Mouse (Mus musculus): ENCODE results near the gene Pklr. TPM values are rescaled to one million over a fixed set of nuclear protein-coding genes. Genes with fewer than 3 reads are reported as not detected.

Pklr gene
- polyA plus RNA-seq, 1 experiment from 2014 or later = not detected

DNA sequence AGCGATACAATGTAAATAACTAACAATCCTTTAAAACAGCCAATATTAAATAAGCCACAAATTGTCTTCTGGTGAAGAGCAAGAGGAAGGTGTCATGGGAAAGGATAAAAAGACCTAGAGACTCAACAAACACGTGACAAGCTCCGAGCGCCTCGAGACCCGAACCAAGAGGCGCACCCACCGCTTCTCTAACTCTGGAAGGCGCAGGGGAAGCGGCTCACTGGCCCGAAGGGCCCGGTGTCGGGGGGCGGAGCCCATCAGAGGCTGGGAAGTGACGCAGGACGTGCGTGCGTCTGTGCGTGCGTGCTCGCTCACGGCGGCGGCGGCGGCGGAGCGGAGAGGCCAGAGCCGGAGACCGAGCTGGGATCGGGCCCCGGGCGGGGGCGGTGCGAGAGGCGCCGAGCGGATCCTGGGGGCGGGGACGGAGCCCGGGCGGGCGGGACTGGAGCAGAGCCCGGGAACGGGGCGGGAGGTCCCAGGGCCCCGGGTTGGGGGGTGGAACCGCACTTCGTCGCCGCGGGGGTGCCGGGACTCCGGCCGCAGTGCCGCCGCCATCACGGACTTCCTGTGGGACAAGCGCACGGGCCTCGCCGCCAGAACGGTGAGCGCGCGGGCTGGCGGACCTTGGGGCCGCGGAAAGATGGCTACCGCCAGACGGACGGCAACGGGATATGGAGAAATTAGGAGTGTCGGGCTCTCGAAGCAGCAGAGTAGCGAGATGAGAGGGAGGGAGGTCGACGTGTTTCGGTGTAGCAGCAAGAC lies 28.7 kb downstream of the Pklr start, which contains the start of gene Clk2:
Clk2 (plus strand) TSS at position 290 of the 762 bp plus-strand sequence.
- peak within 1 kb of the TSS; percentile 83 for H3K4me2 ChIP-seq (ENCODE audit: low read length)
- H3K4me1 ChIP-seq (ENCODE audit: control insufficient read depth in 2 of 2, insufficient read depth in 2 of 2, low read length in 2 of 2) = peaks cover 4 to 19% of the 10 kb centered on the region in 2 experiments
- no peaks in the 10 kb centered on the region for H3K27me3 ChIP-seq (ENCODE audit: control insufficient read depth, insufficient read depth, low read length)
- ATAC-seq (ENCODE audit: insufficient number of reproducible peaks, insufficient read depth, low FRiP score, low read depth) = peak; percentile 96
- H3K9ac ChIP-seq (ENCODE audit: low read length) = peak within 1 kb of the TSS; percentile 88
- under 1% methylated on average over 79 of the region's 79 CpGs for WGBS
- H3K9me3 ChIP-seq (ENCODE audit: control insufficient read depth, low read length) = no peaks in the 10 kb centered on the region
- H3K27ac ChIP-seq (replicated peaks in 1 of 2; ENCODE audit: control insufficient read depth in 1 of 2, insufficient read depth in 1 of 2, low read depth in 2 of 2, low read length in 2 of 2) = peak within 1 kb of the TSS; percentile 77 to 92
- peak within 1 kb of the TSS; percentile 61 to 63 for H3K4me3 ChIP-seq (ENCODE audit: control insufficient read depth in 1 of 2, insufficient read depth in 1 of 2, low read depth in 1 of 2, low read length in 2 of 2)
- H3K36me3 ChIP-seq (ENCODE audit: control insufficient read depth, insufficient read depth, low read length) = peaks cover 33% of the 10 kb centered on the region

DNA sequence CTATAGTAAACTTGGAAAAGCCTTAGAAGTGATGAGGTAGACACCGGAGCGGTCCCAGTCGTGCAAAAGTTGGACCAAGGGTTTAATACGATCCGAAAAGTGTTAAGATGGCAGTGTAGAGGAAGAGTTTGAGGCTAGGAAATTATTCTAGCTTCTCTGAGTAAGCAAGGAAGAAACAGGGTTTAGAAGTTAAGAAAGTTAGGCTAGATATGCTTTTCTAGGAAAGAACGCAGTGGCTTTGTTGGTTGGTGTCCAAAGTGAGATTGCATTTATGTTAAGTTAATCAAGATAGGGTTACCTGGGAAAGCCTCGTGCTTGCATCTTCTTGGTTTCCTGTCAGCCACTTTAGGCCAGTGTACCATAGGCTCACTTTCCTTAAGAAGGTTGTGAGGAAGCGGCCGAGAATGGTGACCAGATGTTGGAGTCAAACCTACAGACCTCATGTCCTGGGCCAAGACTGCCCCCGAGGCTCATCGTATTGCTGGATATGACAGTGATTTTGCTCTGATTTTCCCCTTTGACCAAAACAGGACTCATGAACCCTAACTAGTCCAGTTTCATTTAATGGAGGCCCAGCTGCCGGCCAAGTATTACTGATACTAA lies 29.4 kb downstream of the Pklr start:
- peak overlapping the region; percentile 77 to 92 for H3K27ac ChIP-seq (replicated peaks in 1 of 2; ENCODE audit: control insufficient read depth in 1 of 2, insufficient read depth in 1 of 2, low read depth in 2 of 2, low read length in 2 of 2)
- H3K27me3 ChIP-seq (ENCODE audit: control insufficient read depth, insufficient read depth, low read length) = no peaks in the 10 kb centered on the region
- H3K36me3 ChIP-seq (ENCODE audit: control insufficient read depth, insufficient read depth, low read length) = peaks cover 39% of the 10 kb centered on the region
- H3K4me1 ChIP-seq (ENCODE audit: control insufficient read depth in 2 of 2, insufficient read depth in 2 of 2, low read length in 2 of 2) = peaks cover 4 to 16% of the 10 kb centered on the region in 2 experiments
- no peaks in the 10 kb centered on the region for H3K9me3 ChIP-seq (ENCODE audit: control insufficient read depth, low read length)
- H3K4me3 ChIP-seq (ENCODE audit: control insufficient read depth in 1 of 2, insufficient read depth in 1 of 2, low read depth in 1 of 2, low read length in 2 of 2) = peak overlapping the region; percentile 61 to 63
- no peak for ATAC-seq (ENCODE audit: insufficient number of reproducible peaks, insufficient read depth, low FRiP score, low read depth)
- peak overlapping the region; percentile 83 for H3K4me2 ChIP-seq (ENCODE audit: low read length)
- WGBS = 24% methylated on average over 12 of the region's 12 CpGs
- H3K9ac ChIP-seq (ENCODE audit: low read length) = peak overlapping the region; percentile 88

DNA sequence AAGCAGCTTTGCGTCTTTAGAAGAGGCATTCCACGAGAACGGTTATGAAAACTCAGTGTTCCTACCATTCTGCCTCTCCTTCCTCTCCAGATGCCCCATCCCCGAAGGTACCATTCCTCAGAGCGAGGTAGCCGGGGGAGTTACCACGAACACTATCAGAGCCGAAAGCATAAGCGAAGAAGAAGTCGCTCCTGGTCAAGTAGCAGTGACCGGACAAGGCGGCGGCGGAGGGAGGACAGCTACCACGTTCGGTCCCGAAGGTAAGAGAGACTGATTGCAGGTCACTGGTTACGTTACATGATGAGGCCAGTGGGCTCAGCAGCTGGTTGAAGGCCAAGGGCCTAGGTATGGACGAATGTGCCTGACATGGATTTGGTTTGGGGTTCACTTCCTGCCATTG lies 31.0 kb downstream of the Pklr start:
- 94% methylated on average over 19 of the region's 19 CpGs for WGBS
- H3K9me3 ChIP-seq (ENCODE audit: control insufficient read depth, low read length) = no peaks in the 10 kb centered on the region
- H3K36me3 ChIP-seq (ENCODE audit: control insufficient read depth, insufficient read depth, low read length) = peaks cover 55% of the 10 kb centered on the region
- H3K4me1 ChIP-seq (ENCODE audit: control insufficient read depth in 2 of 2, insufficient read depth in 2 of 2, low read length in 2 of 2) = peaks cover 4 to 16% of the 10 kb centered on the region in 2 experiments
- no peaks in the 10 kb centered on the region for H3K27me3 ChIP-seq (ENCODE audit: control insufficient read depth, insufficient read depth, low read length)
- no peak for ATAC-seq (ENCODE audit: insufficient number of reproducible peaks, insufficient read depth, low FRiP score, low read depth)
- H3K4me2 ChIP-seq (ENCODE audit: low read length) = no peak overlapping the region
- H3K27ac ChIP-seq (replicated peaks in 1 of 2; ENCODE audit: control insufficient read depth in 1 of 2, insufficient read depth in 1 of 2, low read depth in 2 of 2, low read length in 2 of 2) = no peak overlapping the region
- H3K4me3 ChIP-seq (ENCODE audit: control insufficient read depth in 1 of 2, insufficient read depth in 1 of 2, low read depth in 1 of 2, low read length in 2 of 2) = no peak overlapping the region
- H3K9ac ChIP-seq (ENCODE audit: low read length) = no peak overlapping the region

GRCm38 (mm10) chr3:89174844-89175243 lies 38.9 kb downstream of the Pklr start:
- H3K4me3 ChIP-seq (ENCODE audit: control insufficient read depth in 1 of 2, insufficient read depth in 1 of 2, low read depth in 1 of 2, low read length in 2 of 2) = no peak overlapping the region
- H3K4me1 ChIP-seq (ENCODE audit: control insufficient read depth in 2 of 2, insufficient read depth in 2 of 2, low read length in 2 of 2) = peaks cover 2 to 7% of the 10 kb centered on the region in 2 experiments; a peak in 2 of 4 replicates
- peaks cover 78% of the 10 kb centered on the region for H3K36me3 ChIP-seq (ENCODE audit: control insufficient read depth, insufficient read depth, low read length)
- H3K9ac ChIP-seq (ENCODE audit: low read length) = no peak overlapping the region
- no peak overlapping the region for H3K27ac ChIP-seq (replicated peaks in 1 of 2; ENCODE audit: control insufficient read depth in 1 of 2, insufficient read depth in 1 of 2, low read depth in 2 of 2, low read length in 2 of 2)
- no peak overlapping the region for H3K4me2 ChIP-seq (ENCODE audit: low read length)
- no peak for ATAC-seq (ENCODE audit: insufficient number of reproducible peaks, insufficient read depth, low FRiP score, low read depth)
- no peaks in the 10 kb centered on the region for H3K27me3 ChIP-seq (ENCODE audit: control insufficient read depth, insufficient read depth, low read length)
- H3K9me3 ChIP-seq (ENCODE audit: control insufficient read depth, low read length) = no peaks in the 10 kb centered on the region
- WGBS = 93% methylated on average over 11 of the region's 11 CpGs

GRCm38 (mm10) chr3:89175544-89175943 lies 39.6 kb downstream of the Pklr start:
- H3K9me3 ChIP-seq (ENCODE audit: control insufficient read depth, low read length) = no peaks in the 10 kb centered on the region
- no peak overlapping the region for H3K9ac ChIP-seq (ENCODE audit: low read length)
- no peak overlapping the region for H3K4me3 ChIP-seq (ENCODE audit: control insufficient read depth in 1 of 2, insufficient read depth in 1 of 2, low read depth in 1 of 2, low read length in 2 of 2)
- peaks cover 2 to 7% of the 10 kb centered on the region in 2 experiments; a peak in 2 of 4 replicates for H3K4me1 ChIP-seq (ENCODE audit: control insufficient read depth in 2 of 2, insufficient read depth in 2 of 2, low read length in 2 of 2)
- no peaks in the 10 kb centered on the region for H3K27me3 ChIP-seq (ENCODE audit: control insufficient read depth, insufficient read depth, low read length)
- H3K27ac ChIP-seq (replicated peaks in 1 of 2; ENCODE audit: control insufficient read depth in 1 of 2, insufficient read depth in 1 of 2, low read depth in 2 of 2, low read length in 2 of 2) = no peak overlapping the region
- no peak overlapping the region for H3K4me2 ChIP-seq (ENCODE audit: low read length)
- peaks cover 78% of the 10 kb centered on the region for H3K36me3 ChIP-seq (ENCODE audit: control insufficient read depth, insufficient read depth, low read length)
- ATAC-seq (ENCODE audit: insufficient number of reproducible peaks, insufficient read depth, low FRiP score, low read depth) = no peak
- 88% methylated on average over 10 of the region's 10 CpGs for WGBS

DNA sequence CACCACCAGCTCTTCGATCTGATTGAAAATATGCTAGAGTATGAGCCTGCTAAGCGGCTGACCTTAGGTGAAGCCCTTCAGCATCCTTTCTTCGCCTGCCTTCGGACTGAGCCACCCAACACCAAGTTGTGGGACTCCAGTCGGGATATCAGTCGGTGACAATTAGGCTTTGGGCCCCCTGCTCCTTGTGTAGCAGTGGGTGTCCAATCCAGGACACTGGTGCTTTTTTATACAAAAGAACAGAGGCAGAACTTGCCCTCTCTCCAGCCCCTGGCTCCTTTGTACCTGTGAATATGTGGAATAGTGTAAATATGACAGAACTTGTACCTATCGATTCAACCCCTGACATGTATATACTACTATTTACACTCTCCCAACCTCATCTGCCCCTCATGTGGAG lies 40.5 kb downstream of the Pklr start:
- H3K4me2 ChIP-seq (ENCODE audit: low read length) = no peak overlapping the region

DNA sequence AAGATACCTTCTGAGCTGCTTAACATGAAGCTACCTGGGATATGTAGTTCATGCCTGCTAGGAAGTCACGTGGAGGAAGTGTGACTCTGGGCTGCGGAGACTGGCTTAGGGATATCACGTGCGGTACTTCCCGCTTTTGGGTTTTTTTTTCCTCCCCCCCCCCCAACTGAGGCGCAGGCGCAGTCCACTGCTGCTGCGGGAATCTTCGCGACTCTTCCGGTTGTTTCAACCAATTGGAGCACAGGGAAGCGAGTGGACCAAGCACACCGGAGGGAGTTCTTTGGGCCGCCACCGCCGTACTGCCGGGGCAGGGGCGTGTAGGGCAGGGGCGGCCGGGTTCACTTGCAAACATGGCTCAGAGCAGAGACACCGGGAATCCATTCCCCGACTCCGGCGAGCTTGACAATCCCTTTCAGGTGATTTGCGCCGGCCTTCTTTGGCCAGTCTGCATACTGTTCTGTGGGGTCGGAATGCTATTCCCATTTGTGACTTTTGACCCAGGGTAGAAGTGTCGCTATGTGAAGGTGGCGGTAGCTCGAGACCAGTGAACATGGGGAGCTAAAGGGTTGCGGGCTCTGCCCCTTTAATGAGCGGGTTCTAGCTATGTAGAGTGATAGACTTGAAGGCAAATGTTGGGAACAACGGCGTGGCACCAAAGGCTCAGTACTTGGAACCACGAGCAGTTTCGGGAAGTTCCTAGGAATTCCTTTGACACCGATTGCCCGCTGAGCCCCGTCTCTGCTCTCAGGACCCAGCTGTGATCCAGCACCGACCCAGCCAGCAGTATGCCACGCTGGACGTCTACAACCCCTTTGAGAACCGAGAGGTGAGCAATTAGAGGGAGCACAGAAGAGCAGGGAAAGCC lies 41.5 kb downstream of the Pklr start, which contains the start of gene Scamp3:
Scamp3 (plus strand) TSS at position 232 of the 865 bp plus-strand sequence.
- peak within 1 kb of the TSS; percentile 86 for H3K4me2 ChIP-seq (ENCODE audit: low read length)
- peak within 1 kb of the TSS; percentile 64 to 95 for H3K4me3 ChIP-seq (ENCODE audit: control insufficient read depth in 1 of 2, insufficient read depth in 1 of 2, low read depth in 1 of 2, low read length in 2 of 2)
- no peaks in the 10 kb centered on the region for H3K27me3 ChIP-seq (ENCODE audit: control insufficient read depth, insufficient read depth, low read length)
- H3K9ac ChIP-seq (ENCODE audit: low read length) = peak within 1 kb of the TSS; percentile 81
- H3K9me3 ChIP-seq (ENCODE audit: control insufficient read depth, low read length) = no peaks in the 10 kb centered on the region
- WGBS = under 1% methylated on average over 43 of the region's 43 CpGs
- H3K27ac ChIP-seq (replicated peaks in 1 of 2; ENCODE audit: control insufficient read depth in 1 of 2, insufficient read depth in 1 of 2, low read depth in 2 of 2, low read length in 2 of 2) = peak within 1 kb of the TSS; percentile 71 to 81
- H3K36me3 ChIP-seq (ENCODE audit: control insufficient read depth, insufficient read depth, low read length) = peaks cover 78% of the 10 kb centered on the region
- ATAC-seq (ENCODE audit: insufficient number of reproducible peaks, insufficient read depth, low FRiP score, low read depth) = peak; percentile 92
- H3K4me1 ChIP-seq (ENCODE audit: control insufficient read depth in 2 of 2, insufficient read depth in 2 of 2, low read length in 2 of 2) = peaks cover 2 to 7% of the 10 kb centered on the region in 2 experiments; a peak in 2 of 4 replicates

More for the DNA sequence above, 40.5 kb downstream of the Pklr start:
- Histone ChIP-seq H3K4me3 (ENCODE audit: control insufficient read depth in 1 of 2, insufficient read depth in 1 of 2, low read depth in 1 of 2, low read length in 2 of 2) (no peak overlapping the region), H3K36me3 (ENCODE audit: control insufficient read depth, insufficient read depth, low read length) (peaks cover 78% of the 10 kb centered on the region), H3K27ac (replicated peaks in 1 of 2; ENCODE audit: control insufficient read depth in 1 of 2, insufficient read depth in 1 of 2, low read depth in 2 of 2, low read length in 2 of 2) (no peak overlapping the region), H3K4me1 (ENCODE audit: control insufficient read depth in 2 of 2, insufficient read depth in 2 of 2, low read length in 2 of 2) (peaks cover 2 to 7% of the 10 kb centered on the region in 2 experiments; a peak in 2 of 4 replicates), H3K9me3 (ENCODE audit: control insufficient read depth, low read length) (no peaks in the 10 kb centered on the region), H3K27me3 (ENCODE audit: control insufficient read depth, insufficient read depth, low read length) (no peaks in the 10 kb centered on the region), H3K9ac (ENCODE audit: low read length) (no peak overlapping the region)
- ATAC-seq (ENCODE audit: insufficient number of reproducible peaks, insufficient read depth, low FRiP score, low read depth) = no peak
- WGBS = 79% methylated on average over 7 of the region's 7 CpGs

Data from heart, embryonic 14.5 days (tissue).